Mouse (Mus musculus) mature B cell (primary cell): Measurements from ENCODE around the gene Tnfsfm13.
"Not testable (repeated sequence)": the region's sequence is repeated elsewhere in the genome, so short reads cannot be mapped to it uniquely, and the experiment has no call there.

Experiments
- in situ Hi-C: fragments of 300-500 bp; cut with MboI; formaldehyde crosslinking; loops from 2 replicates; pipeline ENCODE4 v1.14.3; 2019

Gene Tnfsfm13

GRCm38 (mm10) chr11:69704613-69705010, 8.7 kb upstream of the Tnfsfm13 start:
- in situ Hi-C loops: no loop called here

- in situ Hi-C loops: no loop called here
Measured at GRCm38 (mm10) chr11:69703814-69704612, 8.1 kb upstream of the Tnfsfm13 start.

- in situ Hi-C loops: not testable (repeated sequence)
Measured at GRCm38 (mm10) chr11:69703381-69703780, 7.5 kb upstream of the Tnfsfm13 start.

- in situ Hi-C loops: not testable (repeated sequence)
Measured at GRCm38 (mm10) chr11:69702886-69703285, 7.0 kb upstream of the Tnfsfm13 start.

GRCm38 (mm10) chr11:69699595-69699994, 3.7 kb upstream of the Tnfsfm13 start:
- in situ Hi-C loops: no loop called here

DNA sequence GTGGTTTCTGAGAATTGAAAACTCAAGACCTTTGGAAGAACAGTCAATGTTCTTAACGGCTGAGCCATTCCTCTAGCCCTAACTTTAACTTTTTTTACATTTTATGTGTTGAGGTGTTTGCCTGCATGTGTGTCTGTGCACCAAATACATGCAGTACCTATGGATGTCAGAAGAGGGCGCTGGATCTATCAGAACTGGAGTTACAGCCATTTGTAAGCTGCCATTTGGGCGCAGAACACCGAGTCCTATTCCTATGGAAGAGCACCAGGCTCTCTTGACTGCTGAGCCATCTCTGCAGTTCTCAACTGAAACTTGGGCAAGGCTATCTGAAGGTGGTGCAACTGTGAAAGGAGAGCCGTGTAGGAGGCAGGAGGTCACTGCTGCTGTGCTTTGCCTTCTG, 2.7 kb upstream of the Tnfsfm13 start:
- in situ Hi-C loops: no loop called here

GRCm38 (mm10) chr11:69697396-69697795, 1.5 kb upstream of the Tnfsfm13 start:
- in situ Hi-C loops: no loop called here

DNA sequence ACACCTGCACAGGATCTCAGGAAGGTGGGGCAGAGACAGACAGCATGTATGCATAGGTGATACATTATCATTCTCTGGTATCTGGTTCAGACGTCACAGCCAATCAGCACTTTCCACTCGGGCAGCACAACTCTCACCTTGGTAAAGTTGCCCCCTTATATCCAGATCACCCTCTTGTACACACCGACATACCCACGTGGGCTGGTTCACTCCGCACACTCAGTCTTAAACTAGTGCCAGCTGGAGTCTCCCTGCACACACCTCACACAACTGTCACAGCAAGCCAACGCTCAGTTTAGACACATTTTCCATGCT, 895 bp downstream of the Tnfsfm13 start:
- in situ Hi-C loops: no loop called here

GRCm38 (mm10) chr11:69693421-69693965, 2.4 kb downstream of the Tnfsfm13 start:
- in situ Hi-C loops: no loop called here

- in situ Hi-C loops: no loop called here
Measured at GRCm38 (mm10) chr11:69692863-69693262, 3.0 kb downstream of the Tnfsfm13 start.

DNA sequence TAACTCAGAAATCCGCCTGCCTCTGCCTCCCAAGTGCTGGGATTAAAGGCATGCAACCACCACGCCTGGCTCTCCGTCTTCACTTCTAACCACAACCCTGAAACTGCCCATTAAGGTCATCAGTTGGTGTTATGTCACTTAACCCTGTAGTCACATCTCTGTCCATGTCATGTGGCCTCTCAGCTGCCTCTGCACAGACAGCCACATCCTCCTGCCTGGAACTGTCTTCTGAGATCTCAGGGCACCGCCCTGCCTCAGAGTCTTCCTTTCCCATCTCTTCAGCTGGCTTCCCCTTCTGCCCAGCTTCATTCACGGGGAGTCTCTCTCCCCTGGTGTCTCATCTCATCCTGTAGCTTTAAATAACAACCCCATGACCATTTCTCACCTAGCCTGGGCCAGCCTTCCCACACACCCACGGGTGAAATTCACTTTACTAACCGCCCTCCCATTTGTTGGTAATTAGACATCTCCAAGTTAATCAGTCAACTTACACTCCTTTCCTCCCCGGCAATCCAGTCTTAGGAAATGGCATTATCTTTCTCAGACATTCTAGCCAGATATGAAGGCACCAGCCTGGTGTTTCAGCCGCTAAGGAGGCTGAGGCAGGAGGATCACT, 3.6 kb downstream of the Tnfsfm13 start:
- in situ Hi-C loops: no loop called here

GRCm38 (mm10) chr11:69689891-69690290, 6.0 kb downstream of the Tnfsfm13 start:
- in situ Hi-C loops: no loop called here

DNA sequence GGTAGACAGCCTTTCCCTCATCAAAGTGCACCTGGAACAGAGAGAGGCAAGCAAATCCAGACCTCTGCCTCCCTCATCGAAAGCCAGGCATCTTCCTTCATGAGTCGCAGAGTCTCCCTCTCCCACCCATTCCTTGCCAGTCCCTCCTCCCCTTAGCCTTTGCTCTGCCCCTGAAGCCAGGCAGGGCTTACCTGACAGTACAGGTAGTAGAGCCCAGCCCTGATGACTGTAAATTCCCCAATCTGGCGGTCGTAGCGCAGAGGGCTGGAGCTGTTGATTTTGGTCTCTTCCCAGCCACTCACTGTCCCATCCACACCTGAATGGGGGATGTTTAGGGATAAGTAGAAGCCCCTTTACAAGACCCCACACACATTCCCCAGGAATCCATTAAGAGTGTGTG, 8.8 kb downstream of the Tnfsfm13 start:
- in situ Hi-C loops: no loop called here

DNA sequence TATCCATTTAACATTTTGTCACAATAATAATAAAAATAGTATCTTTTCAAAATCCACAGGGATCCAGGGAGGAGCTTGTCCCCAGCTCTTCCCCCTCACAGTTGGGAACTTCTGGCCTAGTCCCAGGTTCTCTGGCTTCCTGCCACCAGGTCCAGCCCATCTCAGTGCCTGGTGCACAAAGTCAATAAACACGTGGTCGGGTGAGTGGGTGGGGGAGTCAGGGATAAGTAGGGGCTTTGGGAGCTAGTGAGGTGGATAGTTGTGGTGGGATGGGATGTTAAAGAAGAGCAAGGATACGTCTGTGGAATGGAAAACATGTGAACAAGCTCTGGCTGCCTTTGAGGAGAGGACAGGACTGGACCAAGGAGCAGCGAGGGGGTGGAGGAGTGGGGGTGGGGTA, 9.5 kb downstream of the Tnfsfm13 start:
- in situ Hi-C loops: no loop called here

- in situ Hi-C loops: no loop called here
Measured at GRCm38 (mm10) chr11:69685526-69686148, 10.3 kb downstream of the Tnfsfm13 start, which contains the start of gene Tnfsf13. Gene Tnfsf13, minus strand, starts transcription at chr11:69685784.

- in situ Hi-C loops: no loop called here
Measured at GRCm38 (mm10) chr11:69684936-69685335, 11.0 kb downstream of the Tnfsfm13 start.

DNA sequence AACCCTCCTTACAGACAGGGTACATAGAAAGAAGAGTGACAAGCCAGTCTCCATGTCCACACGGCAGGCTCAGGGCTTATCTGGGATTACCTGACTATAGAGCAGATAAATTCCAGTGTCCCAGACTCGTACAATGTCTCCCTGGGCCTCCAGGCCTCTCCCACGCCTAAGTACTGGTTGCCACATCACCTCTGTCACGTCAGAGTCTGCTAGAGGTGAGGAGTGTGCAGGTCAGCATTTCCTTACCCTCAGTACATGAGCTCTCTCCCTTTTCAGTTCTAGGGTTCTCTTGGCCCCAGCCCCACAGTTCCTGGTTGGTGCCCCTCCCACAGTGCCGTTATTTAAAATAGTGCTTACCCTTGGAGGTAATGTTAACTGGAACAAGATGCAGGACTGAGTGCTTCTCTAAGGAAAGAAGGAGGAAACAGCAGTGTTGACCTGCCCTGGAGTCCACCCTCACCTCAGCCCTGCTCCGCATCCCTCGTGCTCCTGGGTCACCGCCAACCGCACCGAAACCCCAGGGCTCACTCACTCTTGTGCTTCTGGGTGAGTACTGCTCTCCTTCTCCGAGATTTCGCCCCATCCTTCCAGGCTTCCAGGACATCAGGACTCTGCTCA, 11.7 kb downstream of the Tnfsfm13 start:
- in situ Hi-C loops: no loop called here

DNA sequence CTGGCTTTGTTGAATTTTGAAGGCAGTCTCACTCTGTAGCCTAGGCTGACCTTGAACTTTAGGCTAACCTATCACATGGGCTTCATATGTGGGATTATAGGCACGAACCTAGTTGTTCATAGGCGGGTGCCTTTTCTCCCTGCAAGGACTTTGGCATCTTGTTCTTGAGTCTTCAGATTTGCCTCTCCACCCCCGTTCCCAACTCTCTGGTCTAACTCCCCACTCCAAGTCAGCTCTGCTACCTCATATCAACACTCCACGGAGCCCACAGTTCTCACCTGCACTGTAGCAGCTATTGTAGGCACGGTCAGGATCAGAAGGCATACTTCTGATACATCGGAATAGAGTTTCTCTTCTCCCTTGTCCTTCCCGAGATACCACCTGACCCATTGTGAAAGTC, 12.3 kb downstream of the Tnfsfm13 start:
- in situ Hi-C loops: no loop called here

GRCm38 (mm10) chr11:69682840-69683533, 12.9 kb downstream of the Tnfsfm13 start:
- in situ Hi-C loops: no loop called here

DNA sequence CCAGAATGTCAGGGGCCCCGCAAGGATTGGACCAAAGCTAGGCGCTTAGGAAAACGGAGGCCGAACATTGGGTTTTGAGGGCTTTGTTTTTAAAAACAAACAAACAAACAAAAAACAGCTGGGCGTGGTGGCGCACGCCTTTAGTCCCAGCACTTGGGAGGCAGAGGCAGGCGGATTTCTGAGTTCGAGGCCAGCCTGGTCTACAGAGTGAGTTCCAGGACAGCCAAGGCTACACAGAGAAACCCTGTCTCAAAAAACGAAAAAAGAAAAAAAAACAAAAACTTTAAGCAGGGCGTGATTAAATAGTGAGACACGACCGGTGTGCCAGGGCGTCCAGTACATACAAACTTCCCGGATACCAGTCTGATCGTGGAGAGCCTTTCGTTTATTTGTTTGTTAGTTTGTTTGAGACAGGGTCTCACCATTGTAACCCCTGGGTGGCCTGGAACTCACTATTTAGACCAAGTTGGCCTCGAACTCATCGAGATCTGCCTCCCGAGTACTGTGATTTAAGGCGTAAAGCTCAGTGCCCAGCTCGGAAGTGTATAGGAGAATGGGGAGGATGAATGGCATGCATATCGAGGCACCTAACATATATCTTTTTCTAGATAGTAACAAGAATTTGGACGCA, 13.6 kb downstream of the Tnfsfm13 start:
- in situ Hi-C loops: no loop called here
